Mouse (Mus musculus) kidney, adult 2 months (tissue): ENCODE measurements at regions not wholly inside any gene's neighbourhood (a gene's known extent, or its start where the extent isn't known, plus 50 kb on each side); places are given as distances from the start of the nearest gene placed in this dataset.
A peak's percentile ranks its signal among the peaks of the same experiment; 100 is the strongest.

Source experiments
- CTCF ChIP-seq: fragments of 200-500 bp; conservative IDR thresholded peaks from 2 replicates; pipeline ENCODE4 v1.5.1; 2011; ENCODE audit warnings: low read depth, mild to moderate bottlenecking, control low read depth, low read length, moderate library complexity, mixed read lengths; ENCODE audit not compliant: insufficient read depth, insufficient read length
- POLR2A ChIP-seq: fragments of 200-500 bp; IDR thresholded peaks from one replicate; pipeline ENCODE4 v1.6.1; 2011; ENCODE audit warnings: low read depth, low read length, control low read depth

- 0 out of 2 replicates have a peak, but pooled peaks have one; percentile 8 for TF ChIP-seq CTCF
- TF ChIP-seq POLR2A, result no peak
These were observed 136.4 kb downstream of the Atp23 start for GRCm38 (mm10) chr10:126764740-126765139.
